Mouse (Mus musculus): Measurements from ENCODE around the gene Ccnd2.

DNA sequence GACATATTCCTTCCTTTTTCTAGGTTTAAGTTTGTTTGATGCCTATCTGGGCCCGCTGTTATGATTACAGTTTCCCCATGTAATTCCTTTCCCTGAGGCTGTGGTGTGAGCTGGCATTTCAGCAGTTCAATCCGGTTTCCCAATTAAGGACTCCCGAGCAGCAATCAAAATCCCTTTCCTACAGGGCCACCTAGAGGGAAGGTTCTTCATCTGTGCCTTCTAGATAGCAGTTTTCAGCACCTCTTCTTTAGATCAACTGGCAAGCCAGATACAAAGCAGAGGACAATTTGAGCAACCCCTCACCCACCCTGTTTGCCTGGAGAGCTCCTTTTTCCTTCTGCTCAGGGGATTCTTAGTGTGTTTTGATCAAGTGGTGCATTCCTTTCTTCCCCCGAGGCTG, 65.3 kb downstream of the Ccnd2 start:
- TF ChIP-seq GATA1 (IDR thresholded peaks at IDR 0.05; ENCODE audit: borderline replicate concordance, low read length) (no peak), FLI1 (IDR thresholded peaks at IDR 0.05; ENCODE audit: low read length) (no peak)
